Mouse (Mus musculus) lung, postnatal 36 days (tissue): ENCODE results near the gene Skint9.
"Not testable (repeated sequence)": the region's sequence is repeated elsewhere in the genome, so short reads cannot be mapped to it uniquely, and the experiment has no call there.

Experiments
- DNase-seq: peaks from one replicate; pipeline ENCODE4 v3.0.0; 2022; ENCODE audit warnings: mixed read lengths

Gene Skint9

GRCm38 (mm10) chr4:112433885-112434284, at the start of gene Skint9:
Gene Skint9, minus strand, starts transcription at chr4:112433985.
- no peak for DNase-seq

- no peak for DNase-seq
These were observed 1.1 kb downstream of the Skint9 start for GRCm38 (mm10) chr4:112432685-112433084.

GRCm38 (mm10) chr4:112432223-112432622, 1.6 kb downstream of the Skint9 start:
- no peak for DNase-seq

GRCm38 (mm10) chr4:112349111-112349510, 84.7 kb downstream of the Skint9 start:
- DNase-seq: not testable (repeated sequence)
